Mouse (Mus musculus): ENCODE results near the gene Adamts5.

- TF ChIP-seq POLR2A (IDR thresholded peaks at IDR 0.05; ENCODE audit: low read depth, low read length) (no peak), CTCF (IDR thresholded peaks at IDR 0.05; ENCODE audit: extremely low read depth, insufficient read depth, insufficient read length, insufficient replicate concordance) (no peak)
These were observed 687 bp downstream of the Adamts5 start for GRCm38 (mm10) chr16:85900702-85901580.
